Mouse (Mus musculus): Measurements from ENCODE around the gene Pikfyve.

DNA sequence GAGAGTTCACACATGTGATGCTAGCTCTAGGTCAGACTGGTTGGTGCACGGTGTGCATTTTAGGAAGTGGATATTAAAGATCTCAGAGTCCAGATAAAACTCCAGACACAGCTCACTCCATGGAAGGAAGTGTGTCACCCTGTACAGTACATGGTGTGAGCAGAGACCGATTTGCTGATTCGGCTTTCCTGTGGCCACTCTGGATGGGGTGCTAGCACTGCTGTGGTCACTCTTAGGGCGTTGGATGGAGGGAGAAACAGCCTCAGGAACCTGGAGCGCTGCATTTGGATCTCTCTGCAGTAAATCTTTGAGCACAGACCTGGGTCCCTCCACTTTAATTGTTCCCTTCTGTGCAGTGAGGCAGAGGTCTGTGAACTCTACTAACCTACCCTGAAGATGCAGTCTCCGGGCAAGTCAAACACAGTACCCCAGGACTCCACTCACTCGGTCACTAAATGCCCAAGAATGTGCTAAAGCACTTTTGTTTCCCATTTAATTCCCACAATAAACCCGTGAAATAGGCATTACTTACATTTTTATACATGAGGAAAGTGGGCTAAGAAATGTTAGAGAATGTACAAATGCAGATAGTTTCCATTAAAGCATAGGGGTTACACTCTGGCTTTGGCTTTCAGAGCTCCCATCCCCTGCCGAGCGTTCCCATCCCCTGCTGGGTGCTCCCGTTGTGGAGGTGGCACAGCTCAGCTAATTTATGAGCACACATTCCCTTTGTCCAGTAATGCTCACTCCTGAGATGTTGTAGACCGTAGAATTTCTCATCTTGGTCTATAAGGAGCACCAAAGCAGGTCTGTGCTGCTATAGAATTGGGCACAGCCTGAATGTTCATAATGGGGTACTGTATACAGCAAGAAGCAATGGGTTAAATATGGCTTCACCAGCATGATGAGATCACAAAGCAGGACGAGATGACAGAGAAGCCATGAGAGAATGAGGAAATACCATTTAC is 127.9 kb downstream of the Pikfyve start:
- TF ChIP-seq CTCF (IDR thresholded peaks at IDR 0.05; ENCODE audit: borderline replicate concordance, insufficient read depth, low read depth, low read length) (no peak), POLR2A (IDR thresholded peaks at IDR 0.05; ENCODE audit: borderline replicate concordance, insufficient read depth, low read length) (no peak)
